Mouse (Mus musculus) v-Abl transformed pro-B cells (cell line): Measurements from ENCODE around the gene Khnyn.

Experiments used
- in situ Hi-C, 2 experiments: fragments of 400-800 bp; cut with MboI; formaldehyde crosslinking; loops; one replicate each; pipeline ENCODE4 v1.15.1; 2025; ENCODE audit not compliant: unreplicated experiment in 2 of 2

Khnyn gene

GRCm38 (mm10) chr14:55884713-55885113 lies at the start of gene Khnyn:
Gene Khnyn (plus strand): TSS chr14:55884947.
- in situ Hi-C loops = loop anchor here in 1 of 2 experiments (25.0 kb wide), 2 partner anchors 222 to 903 kb away; partner anchors contain the start of genes Gmpr2, Mdp1, Nedd8 and Pspc1

DNA sequence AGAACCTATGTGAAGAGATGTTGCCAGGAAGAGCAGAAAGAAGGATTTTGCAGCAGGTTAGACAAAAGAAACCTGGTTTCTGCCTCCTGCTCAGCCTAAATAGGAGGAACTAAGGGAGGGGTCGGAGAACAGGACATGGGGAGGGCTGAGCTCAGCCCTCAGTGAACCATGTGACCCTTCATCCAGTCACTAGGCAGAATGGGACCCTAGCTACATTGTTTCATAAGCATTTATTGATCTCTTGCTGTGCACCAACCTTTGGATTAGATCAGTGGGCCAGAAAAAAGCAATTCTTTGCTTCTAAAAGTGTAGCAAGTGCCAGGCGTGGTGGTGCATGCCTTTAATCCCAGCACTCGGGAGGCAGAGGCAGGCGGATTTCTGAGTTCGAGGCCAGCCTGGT lies 46.4 kb upstream of the Khnyn start:
- in situ Hi-C loops = loop anchor here in 1 of 2 experiments (25.0 kb wide), 1 partner anchor 474 kb away; no protein-coding TSS in a partner anchor

- in situ Hi-C loops = loop anchor here in 1 of 2 experiments (25.0 kb wide), 1 partner anchor 474 kb away; no protein-coding TSS in a partner anchor
Measured at GRCm38 (mm10) chr14:55838740-55839139, 46.0 kb upstream of the Khnyn start.

DNA sequence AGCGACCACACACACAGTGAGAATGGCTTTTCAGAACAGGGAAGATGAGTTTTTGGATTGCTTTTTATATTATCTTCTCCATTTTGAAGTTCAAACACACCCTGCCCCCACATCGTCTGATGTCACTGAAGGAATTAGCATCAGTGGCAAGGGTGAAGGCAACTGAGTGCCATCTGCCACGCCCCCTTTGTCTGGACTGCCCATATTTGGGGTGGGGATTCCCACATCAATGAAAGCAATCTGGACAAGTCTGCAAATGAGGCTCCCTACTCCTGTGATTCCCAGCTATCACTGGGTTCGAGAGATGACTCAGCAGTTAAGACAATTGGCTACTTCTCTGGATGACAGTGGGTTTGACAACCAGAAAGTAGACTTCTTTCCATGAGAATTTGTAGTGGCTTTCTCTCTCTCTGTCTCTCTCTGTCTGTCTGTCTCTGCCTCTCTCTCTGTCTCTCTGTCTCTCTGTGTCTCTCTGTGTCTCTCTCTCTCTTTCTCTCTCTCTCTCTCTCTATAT lies 43.8 kb upstream of the Khnyn start:
- in situ Hi-C loops = loop anchor here in 1 of 2 experiments (25.0 kb wide), 1 partner anchor 471 kb away; no protein-coding TSS in a partner anchor

DNA sequence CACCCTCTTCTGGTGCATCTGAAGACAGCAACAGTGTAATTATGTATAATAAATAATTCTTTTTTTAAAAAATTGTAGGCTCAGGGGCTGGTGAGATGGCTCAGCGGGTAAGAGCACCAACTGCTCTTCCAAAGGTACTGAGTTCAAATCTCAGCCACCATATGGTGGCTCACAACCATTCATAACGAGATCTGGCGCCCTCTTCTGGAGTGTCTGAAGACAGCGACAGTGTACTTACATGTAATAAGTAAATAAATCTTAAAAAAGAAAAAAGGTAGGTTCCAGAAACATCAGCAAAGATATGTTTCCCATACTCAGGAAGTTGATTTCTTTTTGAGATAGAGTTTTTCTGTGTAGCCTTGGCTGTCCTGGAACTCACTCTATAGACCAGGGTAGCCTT lies 42.0 kb upstream of the Khnyn start:
- in situ Hi-C loops = loop anchor here in 1 of 2 experiments (25.0 kb wide), 1 partner anchor 470 kb away; no protein-coding TSS in a partner anchor

DNA sequence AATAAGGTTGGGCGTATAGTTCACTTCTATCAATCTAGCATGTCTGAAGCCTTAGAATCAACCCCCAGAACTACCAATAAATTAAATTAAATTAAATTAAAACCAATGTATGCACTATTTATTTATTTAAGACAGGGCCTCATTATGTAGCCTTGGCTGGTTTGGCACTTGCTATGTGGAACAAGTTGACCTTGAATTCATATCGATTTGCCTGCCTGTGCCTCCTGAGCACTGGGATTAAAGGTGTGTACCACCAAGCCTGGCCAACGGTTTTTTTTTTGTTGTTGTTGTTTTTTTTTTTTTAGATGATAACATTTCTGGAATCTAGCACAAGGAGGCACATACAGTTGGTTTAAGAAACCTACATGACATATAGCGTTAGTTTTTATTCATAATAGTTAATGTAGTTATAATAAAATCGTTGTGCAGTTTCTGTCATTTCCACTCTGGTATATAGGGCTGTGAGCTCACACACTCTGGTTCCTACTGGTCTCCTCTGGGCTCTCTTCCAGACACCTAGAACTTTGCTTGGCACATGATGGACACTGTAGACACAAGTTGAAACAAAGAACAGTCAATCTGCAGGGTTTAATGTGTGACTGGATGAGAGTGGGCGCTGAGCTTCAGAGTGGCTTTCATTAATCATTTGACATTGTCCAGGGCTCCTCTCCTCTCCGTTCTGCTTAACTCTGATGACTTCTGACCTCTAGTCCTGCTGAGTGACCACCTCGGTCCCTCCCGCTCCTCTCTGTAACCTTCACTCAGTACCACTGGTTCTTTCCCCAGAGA lies 39.0 kb upstream of the Khnyn start:
- in situ Hi-C loops = loop anchor here in 1 of 2 experiments (25.0 kb wide), 1 partner anchor 467 kb away; no protein-coding TSS in a partner anchor

GRCm38 (mm10) chr14:55850885-55851284 lies 33.9 kb upstream of the Khnyn start:
- in situ Hi-C loops = loop anchor here in 1 of 2 experiments (25.0 kb wide), 1 partner anchor 461 kb away; no protein-coding TSS in a partner anchor

DNA sequence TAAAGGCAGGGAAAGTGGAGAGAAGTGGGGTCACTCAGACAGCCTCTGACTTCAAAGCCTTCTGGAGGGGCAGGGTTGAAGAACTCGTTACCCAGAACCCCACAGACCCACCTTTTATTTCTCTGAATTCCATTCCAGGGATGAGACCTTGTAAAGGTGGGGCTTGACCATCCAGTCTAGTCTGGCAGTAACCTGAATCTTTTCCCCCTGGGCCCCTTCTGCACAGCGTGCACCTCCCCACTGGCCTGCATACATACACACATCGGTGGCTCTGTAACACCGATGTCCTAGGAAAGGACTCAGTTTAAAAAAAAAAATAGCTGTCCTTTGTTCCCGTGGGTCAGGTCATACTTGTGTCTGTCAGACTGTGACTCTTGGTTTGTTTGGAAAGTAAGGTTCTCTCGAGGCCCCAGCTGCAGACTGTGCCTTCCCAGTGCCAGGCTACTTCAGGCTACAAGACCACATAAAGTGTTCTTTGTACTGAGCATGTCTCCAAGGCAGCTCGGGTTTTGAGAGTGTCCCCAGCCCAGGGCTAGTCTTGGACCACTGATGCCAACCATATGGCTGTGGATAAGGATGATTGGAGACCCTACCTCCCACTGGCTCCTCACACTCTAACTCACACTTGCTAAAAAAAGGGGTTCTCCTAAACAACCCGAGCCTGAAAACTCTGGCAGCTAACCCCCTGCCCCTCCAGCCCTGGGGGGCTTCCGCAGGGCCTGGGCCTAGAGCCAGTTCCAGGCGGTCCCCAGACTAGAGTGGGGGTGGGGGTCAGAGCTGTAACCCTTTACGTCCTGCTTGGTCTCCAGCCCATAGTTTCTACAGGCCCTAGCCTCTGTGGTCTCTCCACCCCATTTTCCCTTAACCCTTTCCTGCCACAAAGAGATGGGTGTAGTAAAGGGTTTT lies 31.8 kb upstream of the Khnyn start:
- in situ Hi-C loops = loop anchor here in 1 of 2 experiments (25.0 kb wide), 1 partner anchor 459 kb away; no protein-coding TSS in a partner anchor

DNA sequence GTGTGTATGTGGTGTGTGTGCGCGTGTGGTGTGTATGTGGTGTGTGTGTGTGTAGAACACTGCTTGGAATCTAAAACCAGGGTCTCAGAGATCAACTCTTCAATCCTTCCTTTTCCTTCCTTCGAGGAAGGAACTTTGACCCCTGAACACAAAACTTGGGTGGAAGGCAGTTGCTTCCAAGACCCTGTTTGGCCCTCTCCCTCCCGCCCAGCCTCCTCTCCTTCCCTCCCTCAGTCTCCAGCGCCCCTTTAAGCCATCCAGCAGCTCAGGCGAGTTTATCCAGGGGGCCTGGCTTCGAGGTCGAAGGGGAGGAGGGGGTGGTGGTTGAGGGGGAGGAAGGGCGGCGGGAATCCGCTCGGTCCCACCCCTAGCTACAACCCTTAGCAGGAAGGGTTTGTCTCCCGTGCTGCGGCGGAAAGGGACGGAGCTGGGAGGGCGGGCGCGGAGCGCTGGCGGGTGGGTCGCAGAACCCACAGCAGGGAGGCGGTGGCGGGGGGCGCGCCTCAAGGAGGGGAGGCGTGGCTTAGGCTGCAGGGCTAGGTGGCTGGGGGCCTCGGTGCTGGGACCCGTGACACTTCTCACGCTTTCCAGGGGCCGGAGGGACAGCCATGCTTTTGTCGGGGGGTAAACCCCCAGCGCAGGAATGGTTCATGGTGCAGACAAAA lies 31.0 kb upstream of the Khnyn start, which contains the start of gene Nynrin:
Gene Nynrin (plus strand): TSS at position 390 of the 665 bp plus-strand sequence.
- in situ Hi-C loops = loop anchor here in 1 of 2 experiments (25.0 kb wide), 1 partner anchor 459 kb away; no protein-coding TSS in a partner anchor

DNA sequence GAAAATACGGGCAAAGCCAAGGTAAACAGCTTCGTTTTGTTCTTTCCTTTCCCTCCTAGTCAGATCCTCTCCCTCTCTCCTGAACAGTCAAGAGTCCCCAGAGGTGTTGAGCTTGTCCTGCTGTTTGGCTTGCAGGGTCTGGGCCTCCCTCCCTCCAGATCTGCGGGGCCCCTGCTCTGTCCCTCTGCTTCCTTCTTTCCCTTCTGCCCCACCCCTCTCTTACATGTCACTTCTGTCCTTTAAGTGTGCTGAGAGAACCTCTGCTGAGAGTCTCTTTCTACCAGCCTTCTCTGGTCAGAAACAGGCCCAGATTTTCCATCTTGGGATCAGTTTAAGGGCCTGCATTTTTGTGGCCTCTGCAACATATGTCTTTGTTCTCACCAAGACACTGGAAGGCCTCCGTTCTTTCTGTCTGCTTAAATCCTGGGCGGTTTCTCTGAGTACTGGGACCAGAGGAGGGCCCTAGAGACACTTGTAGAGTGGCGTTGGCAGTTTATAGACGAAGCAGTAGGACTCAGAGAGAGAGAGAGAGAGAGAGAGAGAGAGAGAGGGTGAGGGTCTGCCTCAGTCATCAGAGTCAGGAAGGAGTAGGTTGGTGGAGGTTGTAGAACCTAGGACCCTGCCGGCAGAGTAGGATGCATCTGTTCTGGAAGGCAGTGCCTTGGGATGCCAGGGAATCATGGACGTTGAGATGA lies 30.2 kb upstream of the Khnyn start:
- in situ Hi-C loops = loop anchor here in 1 of 2 experiments (25.0 kb wide), 1 partner anchor 458 kb away; no protein-coding TSS in a partner anchor

DNA sequence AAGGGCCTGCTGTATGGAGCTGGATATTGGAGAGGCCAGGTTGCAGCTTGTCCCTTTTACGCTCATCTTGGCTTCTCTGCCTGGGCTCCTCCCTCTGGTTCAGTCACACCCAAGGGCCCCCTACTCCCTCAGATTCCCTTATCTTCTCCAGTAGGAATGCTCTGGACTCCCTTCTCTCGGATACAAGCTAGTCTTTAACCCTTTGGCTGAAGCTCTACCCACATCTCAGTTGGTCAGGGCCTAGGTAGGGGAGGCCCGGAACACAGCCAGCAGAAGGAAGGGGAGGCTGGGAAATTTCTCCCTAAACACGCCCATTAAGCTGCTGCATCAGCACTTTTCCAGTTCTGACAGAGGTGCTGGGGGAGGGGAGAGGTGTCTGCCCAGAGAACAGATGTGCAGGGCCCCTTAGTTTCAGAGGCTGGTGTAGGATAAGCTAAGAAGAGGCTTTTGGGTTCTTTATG lies 29.6 kb upstream of the Khnyn start:
- in situ Hi-C loops = loop anchor here in 1 of 2 experiments (25.0 kb wide), 1 partner anchor 457 kb away; no protein-coding TSS in a partner anchor

- in situ Hi-C loops = loop anchor here in 1 of 2 experiments (25.0 kb wide), 1 partner anchor 455 kb away; no protein-coding TSS in a partner anchor
Measured at GRCm38 (mm10) chr14:55857588-55857987, 27.2 kb upstream of the Khnyn start.

DNA sequence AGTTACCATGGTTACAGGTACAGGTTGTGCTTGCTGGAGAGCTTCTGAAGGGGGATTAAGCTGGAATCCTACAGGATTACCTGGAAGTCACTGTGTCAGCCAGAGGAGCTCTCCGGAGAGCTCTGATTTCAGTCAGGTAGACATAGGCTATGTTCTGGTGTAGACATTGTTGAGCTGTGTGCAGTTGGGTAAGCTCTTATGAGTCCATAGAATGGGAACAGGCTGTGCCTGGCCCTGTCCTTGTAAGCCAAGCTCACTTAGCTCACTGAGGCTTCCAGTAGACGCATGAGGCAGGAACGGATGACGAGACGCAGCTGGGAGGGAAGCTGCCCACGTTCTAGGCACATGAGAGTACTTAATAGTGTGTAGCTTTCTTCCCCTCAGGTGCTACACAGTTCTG lies 22.6 kb upstream of the Khnyn start:
- in situ Hi-C loops = loop anchor here (10.0 to 25.0 kb wide), 2 partner anchors 77 to 450 kb away; partner anchors contain the start of genes Adcy4 (in 1 of the 2) and Ripk3 (in 1 of the 2)

GRCm38 (mm10) chr14:55862970-55863369 lies 21.8 kb upstream of the Khnyn start:
- in situ Hi-C loops = loop anchor here (10.0 to 25.0 kb wide), 2 partner anchors 78 to 449 kb away; partner anchors contain the start of genes Adcy4 (in 1 of the 2) and Ripk3 (in 1 of the 2)

GRCm38 (mm10) chr14:55863773-55864172 lies 21.0 kb upstream of the Khnyn start:
- in situ Hi-C loops = loop anchor here (10.0 to 25.0 kb wide), 2 partner anchors 79 to 449 kb away; partner anchors contain the start of genes Adcy4 (in 1 of the 2) and Ripk3 (in 1 of the 2)

- in situ Hi-C loops = loop anchor here (10.0 to 25.0 kb wide), 2 partner anchors 82 to 445 kb away; partner anchors contain the start of genes Adcy4 (in 1 of the 2) and Ripk3 (in 1 of the 2)
Measured at GRCm38 (mm10) chr14:55866962-55867361, 17.8 kb upstream of the Khnyn start.

- in situ Hi-C loops = loop anchor here (10.0 to 25.0 kb wide), 2 partner anchors 84 to 444 kb away; partner anchors contain the start of genes Adcy4 (in 1 of the 2) and Ripk3 (in 1 of the 2)
Measured at GRCm38 (mm10) chr14:55868230-55869026, 16.3 kb upstream of the Khnyn start.
